Mouse (Mus musculus): ENCODE measurements at regions not wholly inside any gene's neighbourhood (a gene's known extent, or its start where the extent isn't known, plus 50 kb on each side); places are given as distances from the start of the nearest gene placed in this dataset.

GRCm38 (mm10) chr3:52929827-52930605 is 87.0 kb downstream of the Cog6 start:
- Histone ChIP-seq H3K27ac (ENCODE audit: low read length) (no peak overlapping the region), H3K4me1 (replicated peaks; ENCODE audit: control insufficient read depth, insufficient read depth, low read length) (no peaks in the 10 kb centered on the region), H3K9me3 (ENCODE audit: control insufficient read depth, low read length) (no peaks in the 10 kb centered on the region), H3K4me3 (replicated peaks; ENCODE audit: low read length) (no peak overlapping the region), H3K9ac (replicated peaks; ENCODE audit: low read depth, low read length) (no peak overlapping the region), H3K4me2 (ENCODE audit: low read length) (no peak overlapping the region), H3K27me3 (replicated peaks; ENCODE audit: control insufficient read depth, insufficient read depth, low read length) (no peaks in the 10 kb centered on the region), H3K36me3 (ENCODE audit: control insufficient read depth, insufficient read depth) (no peaks in the 10 kb centered on the region)
- WGBS = 81% methylated on average over 13 of the region's 13 CpGs
- no peak for ATAC-seq

GRCm38 (mm10) chr3:52927361-52927841 is 89.6 kb downstream of the Cog6 start:
- Histone ChIP-seq H3K4me1 (replicated peaks; ENCODE audit: control insufficient read depth, insufficient read depth, low read length) (no peaks in the 10 kb centered on the region), H3K36me3 (ENCODE audit: control insufficient read depth, insufficient read depth) (no peaks in the 10 kb centered on the region), H3K4me2 (ENCODE audit: low read length) (no peak overlapping the region), H3K9me3 (ENCODE audit: control insufficient read depth, low read length) (no peaks in the 10 kb centered on the region), H3K4me3 (replicated peaks; ENCODE audit: low read length) (no peak overlapping the region), H3K27me3 (replicated peaks; ENCODE audit: control insufficient read depth, insufficient read depth, low read length) (no peaks in the 10 kb centered on the region), H3K9ac (replicated peaks; ENCODE audit: low read depth, low read length) (no peak overlapping the region), H3K27ac (ENCODE audit: low read length) (no peak overlapping the region)
- ATAC-seq = no peak
- WGBS = 72% methylated on average over 12 of the region's 12 CpGs

GRCm38 (mm10) chr3:52926549-52926948 is 90.5 kb downstream of the Cog6 start:
- 42% methylated on average over 3 of the region's 3 CpGs for WGBS

GRCm38 (mm10) chr3:52925223-52925622 is 91.8 kb downstream of the Cog6 start:
- H3K4me2 ChIP-seq (ENCODE audit: low read length) = no peak overlapping the region
- 66% methylated on average over 3 of the region's 3 CpGs for WGBS

More at GRCm38 (mm10) chr3:52926549-52926948, 90.5 kb downstream of the Cog6 start:
- no peak for ATAC-seq
- H3K27ac ChIP-seq (ENCODE audit: low read length) = no peak overlapping the region
- H3K4me3 ChIP-seq (replicated peaks; ENCODE audit: low read length) = no peak overlapping the region
- H3K4me1 ChIP-seq (replicated peaks; ENCODE audit: control insufficient read depth, insufficient read depth, low read length) = no peaks in the 10 kb centered on the region
- H3K4me2 ChIP-seq (ENCODE audit: low read length) = no peak overlapping the region
- H3K9ac ChIP-seq (replicated peaks; ENCODE audit: low read depth, low read length) = no peak overlapping the region
- no peaks in the 10 kb centered on the region for H3K36me3 ChIP-seq (ENCODE audit: control insufficient read depth, insufficient read depth)
- H3K9me3 ChIP-seq (ENCODE audit: control insufficient read depth, low read length) = no peaks in the 10 kb centered on the region
- no peaks in the 10 kb centered on the region for H3K27me3 ChIP-seq (replicated peaks; ENCODE audit: control insufficient read depth, insufficient read depth, low read length)

GRCm38 (mm10) chr3:52924631-52925030 is 92.4 kb downstream of the Cog6 start:
- H3K27ac ChIP-seq (ENCODE audit: low read length) = no peak overlapping the region
- H3K4me1 ChIP-seq (replicated peaks; ENCODE audit: control insufficient read depth, insufficient read depth, low read length) = no peaks in the 10 kb centered on the region
- no peak overlapping the region for H3K4me3 ChIP-seq (replicated peaks; ENCODE audit: low read length)
- H3K4me2 ChIP-seq (ENCODE audit: low read length) = no peak overlapping the region
- WGBS = 32% methylated on average over 2 of the region's 2 CpGs
- no peaks in the 10 kb centered on the region for H3K36me3 ChIP-seq (ENCODE audit: control insufficient read depth, insufficient read depth)
- ATAC-seq = no peak
- no peaks in the 10 kb centered on the region for H3K9me3 ChIP-seq (ENCODE audit: control insufficient read depth, low read length)
- H3K27me3 ChIP-seq (replicated peaks; ENCODE audit: control insufficient read depth, insufficient read depth, low read length) = no peaks in the 10 kb centered on the region
- no peak overlapping the region for H3K9ac ChIP-seq (replicated peaks; ENCODE audit: low read depth, low read length)

More at GRCm38 (mm10) chr3:52925223-52925622, 91.8 kb downstream of the Cog6 start:
- H3K9ac ChIP-seq (replicated peaks; ENCODE audit: low read depth, low read length) = no peak overlapping the region
- no peak overlapping the region for H3K4me3 ChIP-seq (replicated peaks; ENCODE audit: low read length)
- no peaks in the 10 kb centered on the region for H3K27me3 ChIP-seq (replicated peaks; ENCODE audit: control insufficient read depth, insufficient read depth, low read length)
- no peak overlapping the region for H3K27ac ChIP-seq (ENCODE audit: low read length)
- H3K36me3 ChIP-seq (ENCODE audit: control insufficient read depth, insufficient read depth) = no peaks in the 10 kb centered on the region
- no peaks in the 10 kb centered on the region for H3K9me3 ChIP-seq (ENCODE audit: control insufficient read depth, low read length)
- no peaks in the 10 kb centered on the region for H3K4me1 ChIP-seq (replicated peaks; ENCODE audit: control insufficient read depth, insufficient read depth, low read length)
- ATAC-seq = no peak

GRCm38 (mm10) chr3:52923824-52924559 is 93.0 kb downstream of the Cog6 start:
- Histone ChIP-seq H3K9me3 (ENCODE audit: control insufficient read depth, low read length) (no peaks in the 10 kb centered on the region; the same call in 1 of the 2 replicates), H3K4me3 (replicated peaks; ENCODE audit: low read length) (no peak overlapping the region), H3K4me2 (ENCODE audit: low read length) (no peak overlapping the region), H3K4me1 (replicated peaks; ENCODE audit: control insufficient read depth, insufficient read depth, low read length) (no peaks in the 10 kb centered on the region), H3K9ac (replicated peaks; ENCODE audit: low read depth, low read length) (no peak overlapping the region), H3K27ac (ENCODE audit: low read length) (no peak overlapping the region), H3K27me3 (replicated peaks; ENCODE audit: control insufficient read depth, insufficient read depth, low read length) (no peaks in the 10 kb centered on the region), H3K36me3 (ENCODE audit: control insufficient read depth, insufficient read depth) (no peaks in the 10 kb centered on the region)
- 79% methylated on average over 4 of the region's 4 CpGs for WGBS
- no peak for ATAC-seq

GRCm38 (mm10) chr3:52922411-52922810 is 94.6 kb downstream of the Cog6 start:
- no peaks in the 10 kb centered on the region for H3K4me1 ChIP-seq (replicated peaks; ENCODE audit: control insufficient read depth, insufficient read depth, low read length)
- no peak overlapping the region for H3K4me3 ChIP-seq (replicated peaks; ENCODE audit: low read length)

GRCm38 (mm10) chr3:52906823-52907564 is 110.0 kb downstream of the Cog6 start:
- Histone ChIP-seq H3K27me3 (replicated peaks; ENCODE audit: control insufficient read depth, insufficient read depth, low read length) (no peaks in the 10 kb centered on the region), H3K27ac (ENCODE audit: low read length) (no peak overlapping the region), H3K4me1 (replicated peaks; ENCODE audit: control insufficient read depth, insufficient read depth, low read length) (no peaks in the 10 kb centered on the region), H3K4me3 (replicated peaks; ENCODE audit: low read length) (no peak overlapping the region), H3K9ac (replicated peaks; ENCODE audit: low read depth, low read length) (no peak overlapping the region), H3K9me3 (ENCODE audit: control insufficient read depth, low read length) (peaks cover 4% of the 10 kb centered on the region), H3K36me3 (ENCODE audit: control insufficient read depth, insufficient read depth) (no peaks in the 10 kb centered on the region), H3K4me2 (ENCODE audit: low read length) (no peak overlapping the region)
- WGBS = 81% methylated on average over 3 of the region's 3 CpGs
- no peak for ATAC-seq

More at GRCm38 (mm10) chr3:52922411-52922810, 94.6 kb downstream of the Cog6 start:
- Histone ChIP-seq H3K27ac (ENCODE audit: low read length) (no peak overlapping the region), H3K9me3 (ENCODE audit: control insufficient read depth, low read length) (no peaks in the 10 kb centered on the region; the same call in 1 of the 2 replicates), H3K27me3 (replicated peaks; ENCODE audit: control insufficient read depth, insufficient read depth, low read length) (no peaks in the 10 kb centered on the region), H3K4me2 (ENCODE audit: low read length) (no peak overlapping the region), H3K36me3 (ENCODE audit: control insufficient read depth, insufficient read depth) (no peaks in the 10 kb centered on the region), H3K9ac (replicated peaks; ENCODE audit: low read depth, low read length) (no peak overlapping the region)
- ATAC-seq = no peak
- 90% methylated on average over 8 of the region's 8 CpGs for WGBS

GRCm38 (mm10) chr3:52904028-52904427 is 113.0 kb downstream of the Cog6 start:
- no peak for ATAC-seq
- H3K27me3 ChIP-seq (replicated peaks; ENCODE audit: control insufficient read depth, insufficient read depth, low read length) = no peaks in the 10 kb centered on the region
- no peak overlapping the region for H3K4me2 ChIP-seq (ENCODE audit: low read length)
- no peaks in the 10 kb centered on the region for H3K36me3 ChIP-seq (ENCODE audit: control insufficient read depth, insufficient read depth)
- H3K4me3 ChIP-seq (replicated peaks; ENCODE audit: low read length) = no peak overlapping the region
- H3K4me1 ChIP-seq (replicated peaks; ENCODE audit: control insufficient read depth, insufficient read depth, low read length) = no peaks in the 10 kb centered on the region
- no peaks in the 10 kb centered on the region for H3K9me3 ChIP-seq (ENCODE audit: control insufficient read depth, low read length)
- H3K9ac ChIP-seq (replicated peaks; ENCODE audit: low read depth, low read length) = no peak overlapping the region
- no peak overlapping the region for H3K27ac ChIP-seq (ENCODE audit: low read length)
- WGBS = 88% methylated on average over 3 of the region's 3 CpGs

Measured in forebrain, embryonic 16.5 days (tissue).